Mouse (Mus musculus) frontal cortex, adult (tissue): ENCODE data around the gene Nat8f6.
A peak's percentile ranks its signal among the peaks of the same experiment; 100 is the strongest.
"Not testable (repeated sequence)": the region's sequence is repeated elsewhere in the genome, so short reads cannot be mapped to it uniquely, and the experiment has no call there.

Experiments used
- ATAC-seq: cut with Nextera tagmentation; 2 replicates; pipeline ENCODE4 v1.9.2; 2017; ENCODE audit warnings: mild to moderate bottlenecking, moderate library complexity, mixed read lengths; ENCODE audit not compliant: low TSS enrichment

Gene Nat8f6

DNA sequence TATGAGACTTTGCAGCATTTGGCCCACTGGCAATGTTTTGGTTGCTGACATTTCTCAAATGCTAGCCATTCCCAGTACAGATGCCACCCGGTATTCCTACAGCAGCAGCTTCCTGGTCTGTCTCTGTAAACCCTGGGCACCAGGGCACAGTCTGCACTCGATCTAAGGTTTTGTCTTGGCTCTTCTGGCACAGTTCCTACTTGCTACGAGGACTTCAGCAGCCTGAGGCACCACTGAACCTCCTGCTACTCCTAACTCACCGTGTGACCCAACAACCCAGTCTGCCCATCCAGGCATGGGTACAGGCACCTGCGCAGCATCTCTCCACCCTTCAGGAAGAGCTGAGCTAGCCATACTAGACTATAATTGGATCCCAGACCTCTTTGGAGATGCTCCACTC lies 15.3 kb upstream of the Nat8f6 start:
- not testable (repeated sequence) for ATAC-seq

DNA sequence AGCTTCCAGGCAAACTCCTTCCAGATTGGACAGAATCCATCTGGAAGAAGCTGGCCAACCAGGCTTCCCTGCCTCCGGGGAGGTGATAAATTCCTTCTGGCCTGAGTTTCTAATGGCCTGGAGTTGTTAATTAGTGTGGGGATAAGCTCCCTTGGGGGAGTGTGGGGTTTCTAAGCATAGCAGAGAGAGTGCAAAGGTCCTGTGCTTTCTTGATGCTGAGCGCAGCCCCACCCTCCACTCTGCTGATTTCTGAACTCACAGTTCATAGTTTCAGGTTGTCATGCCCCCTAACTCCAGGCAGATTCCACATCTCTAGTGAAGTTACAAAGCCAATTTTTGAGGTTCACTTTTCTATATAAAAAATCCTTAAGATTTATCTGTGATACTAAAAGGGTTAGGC lies 14.3 kb upstream of the Nat8f6 start:
- not testable (repeated sequence) for ATAC-seq

DNA sequence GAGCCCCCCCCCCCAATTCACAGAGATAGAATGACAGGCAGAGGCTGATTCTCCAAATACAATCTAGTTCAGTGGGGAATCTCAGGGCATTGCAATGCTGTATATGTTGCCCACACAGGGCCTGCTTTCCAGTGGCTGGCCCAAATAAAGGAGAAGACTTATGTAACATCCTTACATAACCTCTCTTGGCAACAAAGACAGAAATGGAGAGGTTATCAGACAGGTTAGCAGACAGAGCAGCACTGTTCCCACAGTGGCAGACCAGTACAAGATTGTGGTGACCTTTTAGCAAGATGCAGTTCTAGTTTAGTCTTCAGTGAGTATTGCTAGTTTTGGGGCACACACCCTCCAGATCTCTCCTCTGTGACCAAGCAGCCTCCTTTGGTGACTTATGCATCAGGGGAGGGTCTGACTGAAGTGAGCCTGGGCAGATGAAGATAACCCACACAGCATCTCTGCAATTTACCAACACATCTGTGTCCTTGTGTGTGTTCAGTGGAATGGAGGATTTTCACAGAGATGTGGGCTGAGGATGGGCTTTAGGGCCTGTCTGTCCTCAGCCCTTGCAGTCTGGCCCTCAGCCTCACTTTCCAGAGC lies 13.8 kb upstream of the Nat8f6 start:
- ATAC-seq = peak; percentile 83

DNA sequence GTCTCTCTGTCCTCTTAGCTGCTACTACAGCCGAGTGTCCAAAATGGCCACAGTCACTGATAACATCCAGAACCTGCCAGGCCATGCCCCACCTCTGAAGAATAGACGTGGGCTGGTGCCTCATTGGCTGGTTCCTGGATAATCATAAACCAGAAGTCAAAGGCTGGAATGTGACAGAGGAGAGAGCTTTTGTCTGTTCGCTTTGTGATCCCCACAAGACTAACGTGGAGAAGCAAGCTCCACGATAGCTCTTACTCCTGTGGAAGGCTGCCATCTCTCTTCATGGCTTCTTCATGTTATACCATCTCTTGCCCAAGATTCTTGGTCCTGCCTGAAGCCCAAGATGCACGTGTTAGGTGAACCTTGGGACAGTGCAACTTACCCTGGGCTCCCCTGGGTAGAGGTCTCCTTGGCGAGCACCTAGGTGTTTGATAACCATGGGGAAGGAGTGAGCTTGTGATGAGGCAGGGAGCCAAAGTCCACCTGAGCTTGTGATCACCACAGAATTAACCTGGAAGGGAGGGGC lies 11.1 kb upstream of the Nat8f6 start, which contains the start of gene Nat8:
TSS of gene Nat8 (minus strand) at position 287 of the 526 bp plus-strand sequence.
- no peak for ATAC-seq

DNA sequence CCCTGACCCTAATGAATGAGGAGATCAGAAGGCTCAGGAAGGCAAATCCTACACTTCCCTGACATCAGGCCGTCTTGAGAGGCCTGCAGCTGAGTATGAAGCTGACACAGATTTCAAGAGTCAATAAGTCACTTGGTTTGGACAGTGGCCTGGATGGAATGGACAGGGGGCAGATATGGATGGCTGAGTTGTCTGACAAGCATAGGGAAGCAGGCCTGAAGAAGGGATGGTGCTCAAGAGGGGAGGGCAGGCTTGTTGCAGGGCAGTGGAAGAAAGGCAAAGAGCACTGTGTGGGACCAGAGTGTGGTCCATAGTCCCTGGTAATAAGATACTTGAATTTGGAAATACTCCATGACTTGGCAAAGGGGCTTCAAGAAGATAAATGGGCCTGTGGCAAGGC lies 8.7 kb upstream of the Nat8f6 start:
- ATAC-seq = no peak

DNA sequence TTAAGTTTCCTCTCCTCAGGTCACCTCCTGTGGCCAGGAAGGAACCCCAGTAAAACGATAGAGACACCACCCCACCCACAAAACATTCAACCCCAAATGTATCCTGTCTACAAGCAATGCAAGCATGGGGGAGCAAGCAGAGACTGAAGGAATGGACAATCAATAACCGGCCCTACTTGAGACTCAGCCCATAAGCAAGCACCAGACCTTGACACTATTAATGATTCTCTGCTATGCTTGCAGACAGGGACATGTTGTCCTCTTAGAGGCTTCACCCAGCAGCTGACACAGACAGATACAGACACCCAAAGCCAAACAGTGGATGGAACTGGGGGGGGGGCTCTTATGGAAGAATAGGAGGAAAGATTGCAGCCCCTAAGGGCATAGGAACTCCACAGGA lies 5.1 kb upstream of the Nat8f6 start:
- ATAC-seq = no peak

DNA sequence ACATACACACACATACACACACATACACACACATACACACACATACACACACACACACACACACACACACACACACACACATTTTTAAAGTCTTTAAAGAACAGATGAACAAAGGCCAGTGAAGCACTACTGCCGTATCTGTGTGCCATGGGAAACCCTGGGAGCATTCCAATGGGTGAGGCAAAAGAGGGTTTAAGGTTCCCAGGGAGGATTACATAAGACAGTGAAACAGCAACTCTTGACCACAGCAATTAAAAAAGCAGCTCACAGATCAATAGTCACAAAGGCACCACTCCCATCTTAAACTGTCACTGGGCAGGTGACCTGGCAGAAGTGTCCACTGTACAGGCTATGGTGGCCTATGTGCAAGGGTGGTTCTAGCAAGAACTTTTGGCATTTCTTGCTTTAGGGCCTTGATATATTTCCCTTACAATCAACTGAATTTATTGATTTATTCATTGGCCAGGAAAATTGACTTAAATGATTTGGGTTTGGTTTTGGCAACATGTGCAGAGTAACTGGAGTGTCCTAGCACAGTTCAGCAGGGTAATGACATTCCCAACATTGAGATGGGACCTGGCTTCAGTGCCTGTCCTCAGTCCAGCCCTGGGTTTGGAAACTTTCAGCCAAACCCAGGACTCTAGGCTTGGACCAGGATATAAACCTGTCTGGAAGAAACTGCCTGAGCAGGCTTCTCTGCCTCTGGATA lies 2.8 kb upstream of the Nat8f6 start:
- ATAC-seq = no peak

DNA sequence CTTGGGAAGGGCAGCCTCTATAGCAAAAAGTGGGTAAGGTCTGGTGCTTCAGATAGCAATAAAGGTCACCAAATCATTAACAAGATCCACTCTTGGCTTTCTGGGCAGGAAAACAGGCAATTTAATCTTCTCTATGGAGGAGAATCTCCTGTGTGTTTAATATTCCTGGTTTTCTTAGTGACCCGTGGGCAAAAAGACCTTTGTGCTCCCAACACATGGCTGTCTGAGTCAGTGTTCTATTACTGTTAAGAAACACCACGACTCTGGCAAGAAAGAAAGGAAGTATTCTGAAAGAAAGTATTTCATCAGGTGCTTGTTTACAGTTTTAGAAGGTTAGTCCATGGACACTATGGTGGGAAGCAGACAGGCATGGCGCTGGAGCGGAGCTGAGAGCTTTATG lies 1.5 kb upstream of the Nat8f6 start:
- no peak for ATAC-seq

DNA sequence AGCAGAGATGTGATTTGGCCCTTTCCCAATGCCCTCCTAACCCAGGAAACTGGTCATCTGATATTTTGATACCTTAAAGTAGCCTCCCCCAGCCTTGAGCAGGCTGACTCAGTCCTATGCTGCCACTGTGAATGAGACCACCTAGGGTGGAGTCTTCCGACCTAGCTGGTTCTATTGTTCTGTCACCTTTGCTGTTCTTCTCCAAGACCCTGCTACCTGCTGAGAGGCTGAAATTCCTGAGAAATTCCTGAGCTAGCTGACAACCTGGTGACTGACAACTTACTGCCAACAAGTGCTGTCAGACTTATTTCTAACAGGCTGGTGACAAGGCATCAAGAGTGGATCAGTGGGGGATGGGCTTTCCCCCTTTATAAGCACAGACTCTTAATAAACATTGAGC lies 2.4 kb downstream of the Nat8f6 start:
- ATAC-seq = no peak

DNA sequence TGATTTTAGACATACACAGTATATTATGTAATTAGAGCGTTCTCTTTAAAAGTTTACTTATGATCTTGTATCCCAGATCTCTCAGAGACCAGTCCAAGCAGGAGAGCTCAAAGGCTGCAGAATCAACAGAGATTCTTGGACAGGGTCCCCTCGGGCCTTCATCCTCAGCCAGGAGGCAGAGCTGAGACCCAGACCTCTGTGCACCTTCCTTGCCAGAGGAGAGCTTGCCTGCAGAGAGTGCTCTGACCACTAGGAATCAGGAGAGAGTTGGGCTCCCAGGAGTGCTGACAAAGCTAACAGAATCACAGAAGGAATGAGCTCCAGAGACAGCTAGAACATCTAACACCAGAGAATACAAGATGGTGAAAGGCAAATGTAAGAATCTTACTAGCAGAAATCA lies 7.4 kb downstream of the Nat8f6 start:
- no peak for ATAC-seq

DNA sequence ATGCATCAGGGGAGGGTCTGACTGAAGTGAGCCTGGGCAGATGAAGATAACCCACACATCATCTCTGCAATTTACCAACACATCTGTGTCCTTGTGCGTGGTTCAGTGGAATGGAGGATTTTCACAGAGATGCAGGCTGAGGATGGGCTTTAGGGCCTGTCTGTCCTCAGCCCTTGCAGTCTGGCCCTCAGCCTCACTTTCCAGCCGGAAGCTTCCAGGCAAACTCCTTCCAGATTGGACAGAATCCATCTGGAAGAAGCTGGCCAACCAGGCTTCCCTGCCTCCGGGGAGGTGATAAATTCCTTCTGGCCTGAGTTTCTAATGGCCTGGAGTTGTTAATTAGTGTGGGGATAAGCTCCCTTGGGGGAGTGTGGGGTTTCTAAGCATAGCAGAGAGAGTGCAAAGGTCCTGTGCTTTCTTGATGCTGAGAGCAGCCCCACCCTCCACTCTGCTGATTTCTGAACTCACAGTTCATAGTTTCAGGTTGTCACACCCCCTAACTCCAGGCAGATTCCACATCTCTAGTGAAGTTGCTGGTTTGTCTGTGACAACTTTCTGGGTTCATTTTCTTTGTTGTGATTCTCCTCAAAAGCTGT lies 9.7 kb downstream of the Nat8f6 start:
- peak; percentile 41; the same call in 1 of the 2 replicates for ATAC-seq

DNA sequence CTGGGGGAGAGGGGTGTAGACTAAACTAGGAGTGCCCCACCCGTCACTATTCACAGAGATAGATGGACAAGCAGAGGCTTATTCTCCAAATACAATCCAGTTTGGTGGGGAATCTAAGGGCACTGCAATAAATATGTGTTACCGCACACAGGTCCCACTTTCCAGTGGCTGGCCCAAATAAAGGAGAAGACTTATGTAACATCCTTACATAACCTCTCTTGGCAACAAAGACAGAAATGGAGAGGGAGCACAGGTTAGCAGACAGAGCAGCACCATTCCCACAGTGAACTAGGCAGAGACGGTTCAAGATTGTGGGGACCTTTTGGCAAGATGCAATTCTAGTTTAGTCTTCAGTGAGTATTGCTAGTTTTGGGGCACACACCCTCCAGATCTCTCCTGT lies 10.2 kb downstream of the Nat8f6 start:
- ATAC-seq = peak; percentile 88

DNA sequence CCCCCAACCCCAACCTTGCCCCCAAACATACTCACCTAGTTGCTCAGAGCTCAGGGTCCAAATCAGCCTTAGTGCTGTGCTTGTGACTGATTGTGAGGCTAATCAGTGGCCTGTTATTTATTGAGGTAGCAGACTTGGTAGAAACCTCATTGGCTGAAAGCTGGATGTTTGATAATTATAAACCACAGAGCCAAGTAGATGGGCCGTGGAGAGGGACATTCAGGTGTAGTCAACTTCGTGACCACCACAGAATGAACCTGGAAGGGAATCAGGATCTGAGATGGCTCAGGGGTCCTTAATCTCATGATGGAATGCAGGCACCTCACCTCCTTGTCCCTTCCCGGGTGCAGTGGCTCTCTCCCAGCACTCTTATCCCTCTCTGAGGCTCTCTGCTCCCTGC lies 11.0 kb downstream of the Nat8f6 start:
- ATAC-seq = not testable (repeated sequence)

DNA sequence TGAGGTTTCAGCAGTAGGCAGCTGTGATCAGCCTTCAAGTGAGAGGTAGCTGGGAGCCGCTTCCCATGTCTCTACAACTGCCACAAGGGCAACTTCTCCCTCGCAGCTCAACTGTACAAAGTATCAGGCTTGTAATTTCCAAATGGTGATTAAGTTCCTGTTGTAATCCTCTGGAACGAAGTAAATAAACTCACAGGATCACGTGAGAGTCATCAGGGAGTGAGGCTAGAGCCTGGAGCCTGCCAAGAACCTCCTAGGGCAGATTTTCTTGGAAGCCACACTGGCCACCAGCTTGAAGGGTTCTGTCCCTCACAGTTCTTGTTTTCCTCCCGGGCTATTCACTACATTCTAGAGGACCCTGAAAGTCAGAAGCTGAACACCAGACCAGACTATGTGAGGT lies 17.6 kb downstream of the Nat8f6 start:
- not testable (repeated sequence) for ATAC-seq

DNA sequence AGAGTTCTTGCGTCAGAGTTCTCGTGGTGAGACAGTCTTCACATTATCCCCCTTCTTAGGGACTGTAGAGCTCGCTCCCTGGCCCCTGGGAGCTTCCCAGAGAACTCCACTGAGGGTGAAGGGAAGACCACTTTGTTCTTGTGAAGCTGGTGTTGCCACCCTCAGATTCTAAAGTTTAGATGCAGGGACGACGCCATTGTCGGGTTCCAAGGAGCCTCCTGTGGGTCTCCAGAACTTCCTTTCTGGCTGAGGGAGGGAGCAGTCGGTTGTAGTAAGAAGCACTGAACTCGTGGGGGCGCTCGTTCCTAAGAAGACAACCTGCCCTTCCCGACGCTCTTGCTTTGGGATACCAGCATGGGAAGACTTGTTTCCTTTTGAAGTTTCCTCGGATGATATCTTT lies 55.2 kb downstream of the Nat8f6 start, which contains the start of gene Nat8f3:
TSS of gene Nat8f3 (minus strand) at position 223 of the 400 bp plus-strand sequence.
- ATAC-seq = not testable (repeated sequence)

DNA sequence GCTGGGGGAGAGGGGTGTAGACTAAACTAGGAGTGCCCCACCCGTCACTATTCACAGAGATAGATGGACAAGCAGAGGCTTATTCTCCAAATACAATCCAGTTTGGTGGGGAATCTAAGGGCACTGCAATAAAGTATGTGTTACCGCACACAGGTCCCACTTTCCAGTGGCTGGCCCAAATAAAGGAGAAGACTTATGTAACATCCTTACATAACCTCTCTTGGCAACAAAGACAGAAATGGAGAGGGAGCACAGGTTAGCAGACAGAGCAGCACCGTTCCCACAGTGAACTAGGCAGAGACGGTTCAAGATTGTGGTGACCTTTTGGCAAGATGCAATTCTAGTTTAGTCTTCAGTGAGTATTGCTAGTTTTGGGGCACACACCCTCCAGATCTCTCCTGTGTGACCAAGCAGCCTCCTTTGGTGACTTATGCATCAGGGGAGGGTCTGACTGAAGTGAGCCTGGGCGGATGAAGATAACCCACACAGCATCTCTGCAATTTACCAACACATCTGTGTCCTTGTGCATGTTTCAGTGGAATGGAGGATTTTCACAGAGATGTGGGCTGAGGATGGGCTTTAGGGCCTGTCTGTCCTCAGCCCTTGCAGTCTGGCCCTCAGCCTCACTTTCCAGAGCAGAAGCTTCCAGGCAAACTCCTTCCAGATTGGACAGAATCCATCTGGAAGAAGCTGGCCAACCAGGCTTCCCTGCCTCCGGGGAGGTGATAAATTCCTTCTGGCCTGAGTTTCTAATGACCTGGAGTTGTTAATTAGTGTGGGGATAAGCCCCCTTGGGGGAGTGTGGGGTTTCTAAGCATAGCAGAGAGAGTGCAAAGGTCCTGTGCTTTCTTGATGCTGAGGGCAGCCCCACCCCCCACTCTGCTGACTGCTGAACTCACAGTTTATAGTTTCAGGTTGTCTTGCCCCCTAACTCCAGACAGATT lies 57.4 kb downstream of the Nat8f6 start:
- ATAC-seq = peak; percentile 89

DNA sequence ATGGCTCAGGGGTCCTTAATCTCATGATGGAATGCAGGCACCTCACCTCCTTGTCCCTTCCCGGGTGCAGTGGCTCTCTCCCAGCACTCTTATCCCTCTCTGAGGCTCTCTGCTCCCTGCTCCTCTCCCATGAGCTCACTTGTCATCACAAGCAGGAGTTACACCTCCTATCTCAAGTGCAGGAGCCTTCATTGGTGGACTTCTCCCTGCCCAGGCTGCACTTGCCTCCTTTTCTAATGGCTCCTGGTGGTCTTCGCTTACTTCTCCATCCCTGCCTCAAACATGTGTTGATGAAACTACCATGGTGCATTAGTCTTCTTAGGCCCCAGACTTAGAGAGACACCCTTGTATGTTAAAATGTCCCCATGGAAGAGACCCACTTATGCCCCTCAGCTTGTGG lies 58.1 kb downstream of the Nat8f6 start:
- 0 out of 2 replicates have a peak, but pooled peaks have one; percentile 8 for ATAC-seq
